Mouse (Mus musculus) spleen, adult 2 months (tissue): ENCODE measurements around the gene Gm20518.

Source experiments
- CTCF ChIP-seq: fragments of 200-500 bp; IDR thresholded peaks from 2 replicates; pipeline ENCODE4 v1.5.1; 2011; ENCODE audit warnings: mild to moderate bottlenecking, inconsistent platforms; ENCODE audit not compliant: insufficient read depth, insufficient read length, insufficient replicate concordance; ENCODE audit errors: extremely low read depth
- POLR2A ChIP-seq: fragments of 200-500 bp; IDR thresholded peaks from 2 replicates; pipeline ENCODE4 v1.6.1; 2011; ENCODE audit warnings: low read depth, low read length, inconsistent platforms

- TF ChIP-seq CTCF: peak; percentile 51; the same call in 1 of the 2 replicates
- TF ChIP-seq POLR2A: no peak
Measured at GRCm38 (mm10) chr16:17928627-17929104, 37.2 kb upstream of the Gm20518 start.
